Mouse (Mus musculus) spleen, adult 18-20 months (tissue): ENCODE results near the gene H2afb3.
"Not testable (repeated sequence)": the region's sequence is repeated elsewhere in the genome, so short reads cannot be mapped to it uniquely, and the experiment has no call there.

ENCODE experiments used
- DNase-seq, 2 experiments: peaks; one replicate each; pipeline ENCODE4 v3.0.0; 2022; ENCODE audit warnings: mixed read lengths in 2 of 2

The H2afb3 gene

GRCm38 (mm10) chrX:120312995-120313394 lies at the start of gene H2afb3:
Gene H2afb3 (minus strand): TSS chrX:120313095.
- DNase-seq, result not testable (repeated sequence)

DNA sequence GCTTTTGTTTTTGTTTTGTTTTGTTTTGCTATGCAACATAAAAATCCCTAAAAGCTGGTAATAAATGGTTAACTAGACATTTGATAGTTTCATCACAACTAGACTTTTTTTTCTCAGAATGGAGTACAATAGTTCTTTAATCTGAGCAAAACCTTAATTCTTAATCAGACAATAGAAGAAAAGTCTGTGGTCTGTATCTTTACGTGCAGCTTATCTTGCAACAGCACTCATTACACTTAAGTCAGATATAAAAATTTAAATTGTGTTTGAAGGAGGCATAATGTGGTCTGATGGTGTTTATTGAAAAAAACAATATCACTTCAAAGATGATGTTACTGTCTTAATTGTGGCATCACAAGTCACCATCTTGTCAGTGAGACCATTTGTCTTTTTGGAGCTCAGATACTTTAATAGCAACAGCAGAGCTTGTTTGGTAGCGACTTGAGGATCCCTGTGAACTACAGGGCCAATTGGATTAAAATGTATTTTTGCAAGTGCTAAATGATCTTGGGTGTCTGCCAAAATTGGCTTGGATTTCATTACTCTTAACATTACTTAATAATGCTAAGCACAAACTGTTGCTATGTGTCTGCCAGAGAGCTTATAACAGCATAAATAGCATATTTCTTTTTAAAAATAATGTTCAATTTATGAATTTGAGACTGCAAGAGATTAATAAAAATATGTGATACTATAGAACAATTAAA lies 11.3 kb downstream of the H2afb3 start:
- DNase-seq, result no peak

- DNase-seq, result no peak
Measured at GRCm38 (mm10) chrX:120292832-120293750, 19.8 kb downstream of the H2afb3 start.

GRCm38 (mm10) chrX:120291696-120292095 lies 21.2 kb downstream of the H2afb3 start:
- no peak for DNase-seq

DNA sequence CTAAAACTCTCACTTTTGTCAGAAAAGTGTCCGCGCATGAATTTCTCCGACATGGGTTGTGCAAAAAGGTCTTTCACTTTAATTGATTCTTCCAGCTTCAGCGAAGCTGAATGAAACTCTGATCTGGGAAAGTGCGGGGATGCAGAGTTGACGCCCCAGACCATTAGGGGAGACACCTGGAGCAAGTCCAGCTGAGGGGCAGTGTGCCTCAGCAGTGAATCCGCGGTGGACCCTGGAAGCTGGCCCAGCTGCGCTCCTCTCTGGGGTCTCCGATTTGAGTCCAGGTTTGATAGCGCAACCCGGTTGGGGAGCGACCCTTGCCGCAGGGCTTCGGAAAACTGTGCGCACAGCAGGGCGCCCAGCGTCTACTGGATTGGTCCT lies 22.0 kb downstream of the H2afb3 start:
- no peak for DNase-seq

DNA sequence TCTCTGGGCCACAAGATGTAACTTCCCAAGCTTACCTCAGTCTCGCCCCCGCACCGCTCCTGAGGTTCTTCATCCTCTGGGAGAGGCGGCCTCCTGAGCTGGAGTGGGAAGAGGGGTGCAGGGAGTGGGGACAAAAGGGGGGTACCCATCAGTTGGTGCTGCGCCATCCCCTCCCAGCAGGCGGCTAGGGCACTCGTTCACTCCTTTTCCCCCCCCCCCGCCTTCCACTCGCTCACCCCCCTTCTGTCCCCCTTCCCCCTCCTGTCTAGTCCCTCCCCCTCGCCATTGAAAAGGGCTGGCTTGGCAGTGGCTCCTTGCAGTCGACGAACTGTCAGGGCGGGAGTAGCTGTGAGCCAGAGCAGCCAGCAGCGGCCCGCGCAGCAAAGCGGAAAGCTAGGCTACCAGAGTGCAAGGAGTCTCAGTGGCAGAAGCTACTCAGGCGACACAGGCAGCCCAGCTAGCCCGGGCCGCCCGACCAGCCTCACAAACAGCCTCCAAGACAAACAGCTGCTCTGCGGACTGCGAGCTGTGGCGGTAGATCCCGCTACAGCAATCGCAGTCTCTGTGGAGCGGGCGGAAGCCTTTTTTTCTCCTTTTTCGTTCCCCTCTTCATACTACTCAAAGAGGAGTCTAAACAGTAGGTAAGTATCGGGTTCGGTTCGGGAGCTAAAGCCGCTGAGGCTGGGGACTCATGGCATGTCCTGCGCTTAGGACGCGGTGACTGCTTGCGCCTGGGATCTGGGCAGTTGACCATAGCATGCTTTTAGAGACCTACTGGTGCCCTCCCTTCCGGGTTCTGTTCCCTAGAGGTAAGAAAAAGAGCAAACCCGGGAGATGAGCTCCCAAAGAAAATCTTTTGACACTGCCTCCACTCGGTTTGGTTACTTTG lies 22.6 kb downstream of the H2afb3 start, which contains the start of gene Pcdh11x:
Gene Pcdh11x (plus strand): TSS at position 249 of the 889 bp plus-strand sequence.
- no peak for DNase-seq

DNA sequence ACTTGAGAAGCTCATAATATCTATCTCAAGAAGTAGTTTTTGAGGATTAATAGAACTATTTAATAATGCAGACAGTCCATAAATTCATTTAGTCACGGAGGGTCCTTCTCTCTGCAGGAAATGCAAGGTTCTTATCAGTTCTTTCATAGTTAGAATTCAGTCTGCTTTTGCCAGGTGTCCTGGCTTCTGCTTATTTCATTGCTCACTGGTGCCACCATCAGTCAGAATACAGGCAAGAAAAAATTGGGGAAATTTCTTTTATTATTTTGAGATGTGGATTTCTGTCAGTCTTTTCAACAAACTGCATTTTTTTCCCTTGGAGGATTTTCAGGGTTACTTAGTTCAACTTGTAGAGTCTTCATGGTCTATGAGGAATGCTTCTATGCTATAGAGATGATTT lies 25.4 kb downstream of the H2afb3 start:
- no peak for DNase-seq

GRCm38 (mm10) chrX:120285522-120285921 lies 27.4 kb downstream of the H2afb3 start:
- DNase-seq, result no peak
